Mouse (Mus musculus) lung, embryonic 16.5 days (tissue): ENCODE measurements around the gene Exosc10. TPM values are rescaled to one million over a fixed set of nuclear protein-coding genes. Genes with fewer than 3 reads are reported as not detected.

Experiments
- ATAC-seq: fragments of 200-750 bp; cut with Nextera tagmentation; 2 replicates; pipeline ENCODE4 v1.8.0; 2017; ENCODE audit warnings: low read depth, mild to moderate bottlenecking, moderate library complexity
- H3K27ac ChIP-seq: fragments of 300-500 bp; sonication (generic); 2 replicates; pipeline ENCODE4 v1.5.1; 2014; ENCODE audit warnings: mild to moderate bottlenecking, control low read depth, low read length
- H3K27me3 ChIP-seq: fragments of 300-500 bp; sonication (generic); 2 replicates; pipeline ENCODE4 v1.6.1; 2014; ENCODE audit warnings: low read depth, low read length, mixed read lengths; ENCODE audit not compliant: control insufficient read depth, insufficient read depth
- H3K36me3 ChIP-seq: fragments of 300-500 bp; sonication (generic); 2 replicates; pipeline ENCODE4 v1.6.1; 2014; ENCODE audit warnings: low read length; ENCODE audit not compliant: control insufficient read depth, insufficient read depth
- H3K4me1 ChIP-seq: fragments of 300-500 bp; sonication (generic); replicated peaks from 2 replicates; pipeline ENCODE4 v1.6.1; 2014; ENCODE audit warnings: low read length, mixed read lengths; ENCODE audit not compliant: control insufficient read depth, insufficient read depth
- H3K4me2 ChIP-seq: fragments of 300-500 bp; sonication (generic); 2 replicates; pipeline ENCODE4 v1.6.1; 2014; ENCODE audit warnings: low read depth, low read length, control low read depth
- H3K4me3 ChIP-seq: fragments of 300-500 bp; sonication (generic); 2 replicates; pipeline ENCODE4 v1.5.1; 2014; ENCODE audit warnings: mild to moderate bottlenecking, low read length, control low read depth
- H3K9ac ChIP-seq: fragments of 300-500 bp; sonication (generic); 2 replicates; pipeline ENCODE4 v1.6.1; 2014; ENCODE audit warnings: low read length, control low read depth
- H3K9me3 ChIP-seq: fragments of 300-500 bp; sonication (generic); 2 replicates; pipeline ENCODE4 v1.6.1; 2016; ENCODE audit warnings: low read length; ENCODE audit not compliant: control insufficient read depth
- WGBS: fragments of 180-500 bp; shearing (Covaris S2); extraction: QIAGEN DNeasy Blood & Tissue Kit; methylation state at CpG from one replicate; pipeline ENCODE4 v1.1.7; 2014; 5-methylcytosine and 5-hydroxymethylcytosine counted together
- polyA plus RNA-seq: library from polyadenylated mRNA; unstranded; fragments of >200 nt; fragmentation: Nextera tagmentation; extraction: Ambion mirVana; gene quantifications from 2 replicates; pipeline ENCODE4 v1.2.1, GENCODE M21; 2015

Exosc10 gene
- 83.6 and 90.8 TPM in 2 replicates for polyA plus RNA-seq

DNA sequence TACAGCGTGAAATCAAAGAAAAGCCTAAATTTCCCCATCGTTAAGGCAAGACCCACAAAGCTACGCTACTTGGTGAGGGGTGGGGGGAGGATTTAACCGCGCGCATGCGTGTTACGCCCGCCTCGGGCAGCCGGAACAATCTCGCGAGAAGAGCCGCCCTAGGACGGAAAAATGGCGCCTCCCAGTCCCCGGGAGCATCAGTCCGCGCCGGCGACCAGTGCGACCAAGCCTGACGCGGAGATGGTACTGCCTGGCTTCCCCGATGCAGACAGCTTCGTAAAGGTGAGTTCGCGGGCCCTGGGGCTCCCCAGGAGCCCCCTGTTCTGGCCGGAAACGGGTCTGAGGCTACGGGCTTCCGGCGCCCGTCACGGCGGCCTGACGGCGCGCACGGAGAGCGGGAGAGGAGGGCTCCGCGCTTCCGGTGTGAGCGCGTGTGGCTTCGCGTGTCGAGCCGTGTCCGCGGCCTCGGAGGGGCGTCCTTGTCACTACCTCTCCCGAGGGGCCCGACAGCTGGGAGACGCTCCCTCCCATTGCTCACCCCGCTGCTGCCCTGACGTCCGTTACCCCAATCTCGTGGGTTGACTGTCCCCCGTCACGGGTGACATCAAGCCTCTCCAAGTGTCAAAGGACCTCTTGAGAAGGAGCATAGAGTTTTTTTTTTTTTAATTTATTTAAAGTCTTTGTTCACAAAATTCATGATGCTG is at the start of gene Exosc10:
Gene Exosc10 (plus strand): TSS at position 133 of the 704 bp plus-strand sequence.
- Histone ChIP-seq H3K27me3 (no peaks in the 10 kb centered on the region), H3K4me1 (0 out of 2 replicates have a peak, but pooled peaks cover 2% of the 10 kb centered on the region), H3K9ac (peak within 1 kb of the TSS; percentile 98), H3K4me3 (peak within 1 kb of the TSS; percentile 85), H3K36me3 (peaks cover 40% of the 10 kb centered on the region), H3K9me3 (no peaks in the 10 kb centered on the region), H3K4me2 (peak within 1 kb of the TSS; percentile 79), H3K27ac (peak within 1 kb of the TSS; percentile 84)
- 0% methylated on average over 49 of the region's 63 CpGs for WGBS
- ATAC-seq = peak; percentile 96

DNA sequence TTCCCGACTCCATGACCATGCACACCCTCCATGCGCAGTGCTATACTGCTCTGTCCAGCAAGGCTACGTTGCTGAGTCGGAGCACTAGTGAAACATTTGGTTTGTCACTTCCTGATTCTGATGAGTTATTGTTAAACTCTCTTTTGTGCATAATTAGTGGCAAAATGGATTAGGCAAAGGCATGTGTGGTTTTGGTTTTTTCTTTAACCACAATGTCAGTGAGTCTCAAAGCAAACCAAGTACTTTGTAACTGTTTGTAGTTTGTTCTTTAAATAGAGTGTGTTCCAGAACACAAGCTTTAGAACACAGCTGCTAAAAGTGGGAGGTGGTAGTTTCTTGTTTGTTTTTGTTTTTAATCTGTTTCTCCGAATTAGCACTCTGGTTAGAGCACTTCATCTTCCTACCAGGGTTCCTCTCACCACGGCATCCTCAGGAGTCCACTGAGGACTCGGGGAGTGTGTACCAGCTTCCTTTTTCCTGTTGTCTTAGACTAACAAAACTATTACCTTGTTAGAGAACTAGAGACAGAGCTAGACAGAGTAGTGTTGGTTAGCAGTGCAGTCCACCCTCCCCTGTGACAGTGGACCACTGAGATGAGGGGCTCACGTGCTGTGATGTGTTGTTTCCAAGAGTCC is 48.7 kb upstream of the Exosc10 start:
- Histone ChIP-seq H3K9ac (no peak overlapping the region), H3K27ac (no peak overlapping the region)
- no peak for ATAC-seq

DNA sequence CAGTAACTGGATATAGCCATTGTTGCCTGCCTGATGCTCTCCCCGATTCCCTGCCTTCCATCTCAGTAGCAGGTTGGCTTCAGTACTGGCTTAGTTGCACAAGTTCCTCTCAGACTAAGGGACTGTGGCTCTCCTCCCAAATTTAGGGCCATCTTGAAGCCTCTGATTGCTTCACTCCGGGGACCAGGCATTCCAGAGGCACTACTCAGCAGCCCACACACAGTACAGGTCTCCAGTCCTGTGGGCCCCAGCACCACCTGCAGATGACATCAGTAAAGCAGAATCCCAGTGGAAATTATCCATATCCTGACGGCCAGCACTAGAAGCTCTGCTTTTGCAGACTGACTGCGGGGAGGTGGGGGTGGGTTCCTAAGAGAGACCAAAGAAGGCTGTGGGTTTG is 47.5 kb upstream of the Exosc10 start:
- H3K9me3 ChIP-seq = no peaks in the 10 kb centered on the region
- H3K36me3 ChIP-seq = peaks cover 21% of the 10 kb centered on the region
- no peak overlapping the region for H3K9ac ChIP-seq
- 88% methylated on average over 4 of the region's 4 CpGs for WGBS
- no peaks in the 10 kb centered on the region for H3K27me3 ChIP-seq
- no peak overlapping the region for H3K4me2 ChIP-seq
- no peak for ATAC-seq
- H3K4me1 ChIP-seq = no peaks in the 10 kb centered on the region
- H3K27ac ChIP-seq = no peak overlapping the region
- no peak overlapping the region for H3K4me3 ChIP-seq

More for the DNA sequence above, 48.7 kb upstream of the Exosc10 start:
- H3K4me2 ChIP-seq = no peak overlapping the region
- H3K27me3 ChIP-seq = no peaks in the 10 kb centered on the region
- H3K36me3 ChIP-seq = peaks cover 14% of the 10 kb centered on the region
- no peak overlapping the region for H3K4me3 ChIP-seq
- WGBS = 78% methylated on average over 8 of the region's 8 CpGs
- H3K4me1 ChIP-seq = no peaks in the 10 kb centered on the region
- H3K9me3 ChIP-seq = no peaks in the 10 kb centered on the region

DNA sequence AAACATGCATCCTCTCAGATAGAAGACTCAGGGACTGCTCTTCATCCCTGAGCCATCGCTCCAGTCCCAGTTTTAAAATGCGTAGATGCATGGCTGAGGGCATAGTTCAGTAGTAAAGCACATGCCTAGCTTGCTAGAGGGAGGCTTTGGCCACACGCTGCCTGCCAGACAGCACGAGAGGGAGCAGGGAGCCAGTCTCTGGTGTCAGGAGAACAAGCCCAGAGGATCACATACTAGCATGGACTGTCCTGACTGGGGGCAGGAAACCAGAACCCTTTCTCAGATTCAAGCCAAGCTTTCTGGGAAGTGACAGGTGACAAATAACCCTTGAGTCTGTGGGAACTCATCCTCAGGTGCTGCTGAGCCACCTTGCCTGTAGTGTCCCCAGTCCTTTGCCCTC is 46.9 kb upstream of the Exosc10 start:
- H3K9me3 ChIP-seq = no peaks in the 10 kb centered on the region
- 89% methylated on average over 4 of the region's 4 CpGs for WGBS
- H3K9ac ChIP-seq = no peak overlapping the region
- no peaks in the 10 kb centered on the region for H3K4me1 ChIP-seq
- H3K4me2 ChIP-seq = no peak overlapping the region
- no peak overlapping the region for H3K27ac ChIP-seq
- H3K36me3 ChIP-seq = peaks cover 19% of the 10 kb centered on the region
- no peak overlapping the region for H3K4me3 ChIP-seq
- ATAC-seq = no peak
- H3K27me3 ChIP-seq = no peaks in the 10 kb centered on the region

DNA sequence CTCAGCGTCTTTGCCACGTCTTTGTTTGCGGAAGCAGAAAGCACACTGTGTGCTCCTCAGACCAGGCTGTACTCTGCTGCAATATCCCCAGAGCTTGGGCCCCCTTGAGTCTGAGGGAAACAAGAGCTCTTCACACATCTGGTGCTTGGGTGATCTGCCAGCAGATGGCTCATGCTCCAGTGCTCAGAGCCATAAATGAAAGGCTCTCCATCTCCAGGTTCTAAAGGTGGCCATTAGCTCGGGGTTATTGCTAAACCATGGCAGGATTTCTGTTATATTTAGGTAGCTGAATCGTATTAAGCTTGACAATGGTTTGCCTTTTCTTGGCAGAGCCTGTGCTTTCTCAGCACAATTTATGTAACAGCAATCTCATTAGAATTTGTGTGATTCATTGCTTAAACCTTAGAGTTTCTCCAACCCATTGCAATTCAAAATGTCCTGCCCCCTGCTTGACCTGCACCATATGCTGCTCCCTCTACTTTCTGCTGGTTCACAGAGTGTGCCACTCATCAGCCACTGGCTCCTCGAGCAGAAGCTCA is 45.1 kb upstream of the Exosc10 start:
- peaks cover 19% of the 10 kb centered on the region for H3K36me3 ChIP-seq
- peak; percentile 47; the same call in 1 of the 2 replicates for ATAC-seq
- H3K9me3 ChIP-seq = no peaks in the 10 kb centered on the region
- WGBS = 65% methylated on average over 6 of the region's 6 CpGs
- no peaks in the 10 kb centered on the region for H3K27me3 ChIP-seq
- H3K4me2 ChIP-seq = no peak overlapping the region
- no peak overlapping the region for H3K9ac ChIP-seq
- no peak overlapping the region for H3K4me3 ChIP-seq
- H3K27ac ChIP-seq = no peak overlapping the region
- H3K4me1 ChIP-seq = no peaks in the 10 kb centered on the region

DNA sequence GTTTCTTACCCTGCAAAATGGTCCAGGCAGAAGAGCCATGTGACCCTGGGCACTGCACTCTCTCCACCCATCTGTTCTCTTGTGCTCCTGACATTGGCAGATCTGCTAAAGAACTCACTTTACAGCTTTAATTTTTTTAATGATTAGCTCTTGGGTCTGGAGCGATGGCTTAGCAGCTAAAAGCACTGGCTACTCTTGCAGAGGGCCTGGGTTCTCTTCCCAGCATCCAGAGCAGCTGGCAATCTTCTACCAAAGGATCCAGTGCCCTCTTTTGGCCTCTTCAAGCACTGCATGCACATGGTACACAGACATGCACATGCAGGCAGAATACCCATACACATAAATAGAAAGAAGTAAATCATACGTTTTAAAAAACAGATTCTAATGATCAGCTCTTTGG is 42.9 kb upstream of the Exosc10 start:
- Histone ChIP-seq H3K4me1 (no peaks in the 10 kb centered on the region), H3K9ac (no peak overlapping the region), H3K27ac (no peak overlapping the region), H3K27me3 (no peaks in the 10 kb centered on the region), H3K9me3 (no peaks in the 10 kb centered on the region), H3K36me3 (peaks cover 11% of the 10 kb centered on the region), H3K4me3 (no peak overlapping the region), H3K4me2 (no peak overlapping the region)
- WGBS = 89% methylated on average over 2 of the region's 2 CpGs
- no peak for ATAC-seq

DNA sequence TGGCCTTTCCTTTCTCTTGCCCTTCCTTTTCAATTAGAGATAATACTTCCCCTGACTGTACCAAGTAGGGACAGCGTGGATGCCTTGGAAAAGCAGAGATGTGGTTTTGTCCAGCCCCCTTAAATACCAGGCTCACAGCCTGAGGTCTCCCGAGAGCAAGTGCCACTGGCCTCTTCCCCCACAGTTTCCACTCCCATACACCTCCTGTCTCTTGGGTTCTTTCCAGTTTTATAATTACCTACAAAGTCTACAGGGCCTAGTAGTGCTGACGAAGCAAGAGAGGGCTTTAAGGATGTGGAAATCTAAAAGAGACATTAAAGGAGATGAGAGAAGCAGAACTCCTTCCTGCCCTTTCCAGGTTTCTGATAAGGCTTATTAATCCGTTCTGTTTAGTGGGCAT is 40.4 kb upstream of the Exosc10 start:
- Histone ChIP-seq H3K9ac (no peak overlapping the region), H3K4me1 (no peaks in the 10 kb centered on the region), H3K4me2 (no peak overlapping the region), H3K27ac (no peak overlapping the region), H3K4me3 (no peak overlapping the region), H3K9me3 (no peaks in the 10 kb centered on the region), H3K27me3 (no peaks in the 10 kb centered on the region), H3K36me3 (peaks cover 17% of the 10 kb centered on the region)
- WGBS = 63% methylated on average over 4 of the region's 4 CpGs
- no peak for ATAC-seq

DNA sequence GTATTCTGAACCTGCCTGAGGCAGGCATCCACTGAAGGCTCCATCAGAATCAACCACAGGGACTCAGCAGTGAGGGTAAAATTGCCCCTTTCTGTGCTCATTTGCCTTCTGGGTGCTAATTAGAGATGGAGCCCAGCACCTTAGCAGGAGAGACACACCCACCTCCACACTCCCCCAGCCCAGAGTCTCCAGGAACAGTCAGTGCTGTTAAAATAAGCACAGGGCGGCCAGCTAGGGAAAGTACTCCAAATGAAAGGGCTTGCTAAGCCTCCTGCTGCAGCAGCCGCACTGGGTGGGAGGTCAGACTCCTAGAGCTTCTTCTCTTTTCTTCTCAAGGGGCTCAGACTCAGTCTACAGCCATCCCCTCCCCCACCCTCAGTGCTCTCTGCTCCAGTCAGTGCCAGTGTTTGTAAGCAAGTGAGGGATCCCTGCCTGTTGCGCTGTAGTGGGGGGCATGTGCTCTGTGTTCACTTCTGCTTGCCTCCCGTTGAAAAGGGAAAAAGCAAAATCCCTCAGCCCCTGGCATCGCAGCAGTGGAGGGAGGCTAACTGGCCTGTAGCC is 39.9 kb upstream of the Exosc10 start:
- Histone ChIP-seq H3K36me3 (peaks cover 17% of the 10 kb centered on the region), H3K9ac (no peak overlapping the region), H3K27me3 (no peaks in the 10 kb centered on the region), H3K9me3 (no peaks in the 10 kb centered on the region), H3K27ac (no peak overlapping the region), H3K4me2 (no peak overlapping the region), H3K4me1 (no peaks in the 10 kb centered on the region), H3K4me3 (no peak overlapping the region)
- ATAC-seq = no peak
- WGBS = 52% methylated on average over 5 of the region's 5 CpGs

DNA sequence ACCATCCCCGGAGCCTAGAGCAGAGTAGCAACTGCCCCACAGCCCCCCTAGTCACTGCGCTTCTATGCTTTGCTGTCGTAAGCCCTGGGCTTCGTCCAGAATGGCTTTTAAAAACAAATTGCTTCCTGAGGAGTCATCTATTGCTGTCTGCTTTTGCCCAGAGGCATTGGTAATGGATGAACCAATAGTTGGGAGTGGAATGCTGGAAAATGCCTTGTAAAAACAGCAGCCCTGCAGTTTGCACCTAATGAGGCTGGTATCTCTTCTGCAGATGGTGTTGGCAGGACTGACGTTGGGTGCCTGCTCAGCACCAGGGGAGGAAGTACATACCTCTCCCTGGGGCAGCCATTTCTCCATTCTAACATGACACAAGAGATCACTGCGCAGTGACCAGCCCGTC is 34.7 kb upstream of the Exosc10 start:
- Histone ChIP-seq H3K4me2 (no peak overlapping the region), H3K9ac (no peak overlapping the region), H3K36me3 (peaks cover 35% of the 10 kb centered on the region), H3K9me3 (no peaks in the 10 kb centered on the region), H3K4me1 (no peaks in the 10 kb centered on the region), H3K27ac (no peak overlapping the region), H3K4me3 (no peak overlapping the region), H3K27me3 (no peaks in the 10 kb centered on the region)
- WGBS = 75% methylated on average over 7 of the region's 7 CpGs
- no peak for ATAC-seq
